Mouse (Mus musculus) heart, postnatal 0 days (tissue): ENCODE results near the gene Vmn1r85.

ENCODE experiments used
- CTCF ChIP-seq: IDR thresholded peaks from 2 replicates; pipeline ENCODE4 v1.5.1; 2016; ENCODE audit warnings: antibody characterized with exemption, control low read depth, low read depth
- EP300 ChIP-seq: IDR thresholded peaks from 2 replicates; pipeline ENCODE4 v1.6.1; 2016; ENCODE audit warnings: antibody characterized with exemption, low read depth

GRCm38 (mm10) chr7:13041256-13041655, 53.7 kb downstream of the Vmn1r85 start:
- TF ChIP-seq EP300 (no peak), CTCF (no peak)
